Mouse (Mus musculus): ENCODE measurements around the gene Adamts17. TPM values are rescaled to one million over a fixed set of nuclear protein-coding genes. Genes with fewer than 3 reads are reported as not detected.

Adamts17 gene
- polyA plus RNA-seq, 1 experiment from 2014 or later = 13.5 TPM

DNA sequence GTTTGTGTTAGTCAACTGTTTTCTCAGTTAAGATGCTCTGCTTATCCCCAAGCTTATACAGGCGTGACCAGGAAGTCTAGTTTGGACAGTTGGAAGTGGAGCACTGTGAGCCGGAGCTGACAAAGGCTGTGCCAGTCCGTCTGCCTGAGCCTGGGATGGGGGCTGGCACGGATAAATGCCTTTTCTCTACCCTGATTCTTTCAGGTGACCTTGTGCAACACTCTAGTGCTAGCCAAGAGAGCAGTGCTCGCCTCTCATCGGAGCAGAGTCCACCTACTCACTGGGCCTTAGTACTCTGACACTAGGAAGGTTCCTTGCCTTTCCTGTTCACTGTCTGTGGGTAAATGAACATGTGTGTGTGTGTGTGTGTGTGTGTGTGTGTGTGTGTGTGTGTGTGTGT is 95.5 kb downstream of the Adamts17 start:
- Histone ChIP-seq H3K27me3 (no peaks in the 10 kb centered on the region), H3K9me3 (no peaks in the 10 kb centered on the region), H3K27ac (no peak overlapping the region), H3K4me3 (no peak overlapping the region), H3K4me1 (peaks cover 37% of the 10 kb centered on the region), H3K36me3 (no peaks in the 10 kb centered on the region), H3K9ac (no peak overlapping the region), H3K4me2 (no peak overlapping the region)
- no peak for ATAC-seq (ENCODE audit: insufficient number of reproducible peaks, low FRiP score, low TSS enrichment, low read depth)
- WGBS = 92% methylated on average over 6 of the region's 6 CpGs

- no peak overlapping the region for H3K9ac ChIP-seq
- H3K27me3 ChIP-seq = no peaks in the 10 kb centered on the region
- no peaks in the 10 kb centered on the region for H3K36me3 ChIP-seq
- H3K4me1 ChIP-seq = peaks cover 37% of the 10 kb centered on the region
- no peak overlapping the region for H3K27ac ChIP-seq
- H3K9me3 ChIP-seq = no peaks in the 10 kb centered on the region
- 74% methylated on average over 8 of the region's 8 CpGs for WGBS
- H3K4me3 ChIP-seq = no peak overlapping the region
- no peak for ATAC-seq (ENCODE audit: insufficient number of reproducible peaks, low FRiP score, low TSS enrichment, low read depth)
- H3K4me2 ChIP-seq = no peak overlapping the region
These were observed 96.7 kb downstream of the Adamts17 start for GRCm38 (mm10) chr7:66936042-66936755.

- Histone ChIP-seq H3K27ac (no peak overlapping the region), H3K27me3 (no peaks in the 10 kb centered on the region), H3K36me3 (no peaks in the 10 kb centered on the region), H3K4me2 (no peak overlapping the region), H3K4me1 (peaks cover 37% of the 10 kb centered on the region), H3K9ac (no peak overlapping the region), H3K4me3 (no peak overlapping the region), H3K9me3 (no peaks in the 10 kb centered on the region)
- no peak for ATAC-seq (ENCODE audit: insufficient number of reproducible peaks, low FRiP score, low TSS enrichment, low read depth)
- 74% methylated on average over 2 of the region's 2 CpGs for WGBS
These were observed 97.4 kb downstream of the Adamts17 start for GRCm38 (mm10) chr7:66936911-66937310.

GRCm38 (mm10) chr7:66938988-66939783 is 99.7 kb downstream of the Adamts17 start:
- no peak overlapping the region for H3K4me3 ChIP-seq
- 84% methylated on average over 13 of the region's 13 CpGs for WGBS
- no peak for ATAC-seq (ENCODE audit: insufficient number of reproducible peaks, low FRiP score, low TSS enrichment, low read depth)
- no peaks in the 10 kb centered on the region for H3K9me3 ChIP-seq
- no peak overlapping the region for H3K4me2 ChIP-seq
- H3K36me3 ChIP-seq = no peaks in the 10 kb centered on the region
- peaks cover 27% of the 10 kb centered on the region for H3K4me1 ChIP-seq
- no peak overlapping the region for H3K27ac ChIP-seq
- no peak overlapping the region for H3K9ac ChIP-seq
- H3K27me3 ChIP-seq = no peaks in the 10 kb centered on the region

DNA sequence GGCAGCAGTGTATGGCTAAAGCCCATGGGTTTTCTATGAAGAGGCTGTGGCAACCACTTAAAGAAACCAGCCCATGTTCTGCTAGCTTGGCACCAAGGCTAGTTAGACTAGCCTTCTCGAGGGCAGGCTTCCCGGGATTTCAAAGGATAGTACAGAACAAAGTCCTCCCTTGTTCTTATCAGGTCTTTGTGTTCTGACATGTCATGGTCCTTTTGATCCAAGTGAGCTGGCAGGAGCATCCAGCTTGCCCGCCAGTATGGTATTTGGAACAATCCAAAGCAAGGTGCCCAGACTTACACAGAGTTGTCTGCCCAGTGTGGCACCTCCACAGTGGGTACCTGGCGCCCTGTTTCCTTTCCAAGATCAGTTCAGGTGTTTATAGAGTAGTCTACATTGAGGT is 101.2 kb downstream of the Adamts17 start:
- Histone ChIP-seq H3K27ac (no peak overlapping the region), H3K4me1 (peaks cover 14% of the 10 kb centered on the region), H3K36me3 (no peaks in the 10 kb centered on the region), H3K9ac (no peak overlapping the region), H3K9me3 (no peaks in the 10 kb centered on the region), H3K4me3 (no peak overlapping the region), H3K4me2 (no peak overlapping the region), H3K27me3 (no peaks in the 10 kb centered on the region)
- WGBS = 90% methylated on average over 4 of the region's 4 CpGs
- no peak for ATAC-seq (ENCODE audit: insufficient number of reproducible peaks, low FRiP score, low TSS enrichment, low read depth)

DNA sequence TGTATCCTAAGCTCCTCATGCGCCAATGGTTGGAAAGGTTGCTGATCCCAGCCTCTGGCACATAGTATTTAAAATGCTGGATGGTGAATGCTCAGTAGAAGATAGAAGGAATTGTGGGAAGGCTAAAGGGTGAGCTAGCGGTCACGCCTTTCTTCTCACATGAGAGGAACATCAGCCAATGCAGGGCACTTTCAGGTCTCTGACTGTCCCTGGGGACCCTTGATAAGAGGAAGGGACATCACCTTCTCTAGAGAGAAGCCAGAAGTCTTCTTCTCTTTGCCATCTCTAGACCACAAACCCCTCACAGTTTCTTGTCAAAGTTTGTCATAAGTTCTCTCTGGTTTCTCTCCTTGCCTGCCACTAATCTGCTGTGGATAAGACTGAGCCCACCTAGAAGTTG is 109.5 kb downstream of the Adamts17 start:
- H3K27ac ChIP-seq = no peak overlapping the region
- 98% methylated on average over 3 of the region's 3 CpGs for whole genome bisulfite sequencing
- no peak overlapping the region for H3K9ac ChIP-seq
- no peak overlapping the region for H3K4me3 ChIP-seq
- no peak for ATAC-seq (ENCODE audit: insufficient number of reproducible peaks, low FRiP score, low TSS enrichment, low read depth)
- H3K27me3 ChIP-seq = no peaks in the 10 kb centered on the region
- H3K4me1 ChIP-seq = peaks cover 4% of the 10 kb centered on the region; the same call in 1 of the 2 replicates
- no peak overlapping the region for H3K4me2 ChIP-seq
- H3K9me3 ChIP-seq = no peaks in the 10 kb centered on the region
- H3K36me3 ChIP-seq = no peaks in the 10 kb centered on the region

DNA sequence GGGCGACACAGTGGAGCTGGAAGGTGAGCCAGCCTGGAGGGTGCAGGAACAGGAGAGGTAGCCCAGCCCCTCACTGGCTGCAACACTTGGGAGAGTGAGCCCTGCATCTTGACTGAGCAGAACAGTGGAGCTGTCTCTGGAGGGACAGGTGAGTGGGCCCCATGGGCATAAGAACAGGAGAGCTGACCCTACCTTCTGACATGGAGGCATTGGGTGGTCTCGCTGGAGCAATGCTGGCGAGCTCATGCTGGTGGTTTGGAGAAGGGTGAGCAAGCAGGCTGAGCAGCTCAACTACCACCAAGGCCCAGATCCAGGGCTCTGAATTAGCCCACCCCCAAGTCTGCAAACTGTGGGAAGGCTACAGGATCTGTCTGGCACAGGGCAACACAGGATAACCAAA is 113.4 kb downstream of the Adamts17 start:
- WGBS = 86% methylated on average over 3 of the region's 3 CpGs
- no peak overlapping the region for H3K4me2 ChIP-seq

DNA sequence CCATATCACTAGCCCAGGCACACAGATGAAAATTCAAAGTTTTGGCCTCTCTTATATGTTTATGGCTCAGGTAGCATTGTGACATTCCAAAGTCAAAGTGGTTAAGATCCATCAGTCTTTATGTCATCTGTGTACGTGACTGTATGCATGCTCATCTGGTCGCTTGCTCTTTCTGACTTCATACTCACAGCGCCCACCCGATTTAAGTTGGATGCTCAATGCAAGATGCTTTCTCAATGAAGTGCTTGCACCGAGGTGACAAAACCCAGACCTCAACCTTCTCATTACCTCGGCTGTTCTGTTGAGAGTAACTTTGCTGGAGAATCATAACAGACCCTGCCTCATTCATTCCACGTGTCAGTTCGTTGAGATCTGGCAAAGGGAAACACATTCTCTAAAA is 114.5 kb downstream of the Adamts17 start:
- Histone ChIP-seq H3K4me1 (peaks cover 21% of the 10 kb centered on the region), H3K4me2 (no peak overlapping the region), H3K36me3 (no peaks in the 10 kb centered on the region), H3K9ac (no peak overlapping the region), H3K27me3 (no peaks in the 10 kb centered on the region), H3K9me3 (no peaks in the 10 kb centered on the region), H3K4me3 (no peak overlapping the region), H3K27ac (no peak overlapping the region)
- no peak for ATAC-seq (ENCODE audit: insufficient number of reproducible peaks, low FRiP score, low TSS enrichment, low read depth)
- WGBS = 54% methylated on average over 8 of the region's 8 CpGs

More for the DNA sequence above, 113.4 kb downstream of the Adamts17 start:
- no peaks in the 10 kb centered on the region for H3K9me3 ChIP-seq
- no peaks in the 10 kb centered on the region for H3K27me3 ChIP-seq
- H3K36me3 ChIP-seq = no peaks in the 10 kb centered on the region
- H3K4me3 ChIP-seq = no peak overlapping the region
- H3K4me1 ChIP-seq = peaks cover 21% of the 10 kb centered on the region
- no peak overlapping the region for H3K9ac ChIP-seq
- no peak for ATAC-seq (ENCODE audit: insufficient number of reproducible peaks, low FRiP score, low TSS enrichment, low read depth)
- H3K27ac ChIP-seq = no peak overlapping the region

DNA sequence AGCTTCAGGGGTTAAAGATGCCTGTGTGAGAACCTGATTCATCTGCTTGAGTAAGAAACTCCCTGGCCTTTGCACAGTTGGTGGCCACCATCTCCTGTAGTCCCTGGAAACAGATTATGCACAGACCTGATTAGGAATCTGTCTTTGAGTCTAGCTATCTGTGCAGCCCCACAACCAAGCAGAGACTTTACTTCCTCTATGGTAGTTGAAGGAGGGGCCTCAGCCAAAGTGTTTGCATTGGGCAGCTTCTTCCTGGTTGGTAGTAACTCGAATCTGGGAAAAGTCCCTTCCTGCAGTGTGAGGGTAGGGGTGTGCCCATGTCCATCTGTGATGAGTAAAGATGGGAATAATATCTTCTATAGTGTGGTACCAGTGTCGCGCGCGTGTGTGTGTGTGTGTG is 115.2 kb downstream of the Adamts17 start:
- H3K4me3 ChIP-seq = no peak overlapping the region
- no peaks in the 10 kb centered on the region for H3K27me3 ChIP-seq
- H3K4me2 ChIP-seq = no peak overlapping the region
- H3K36me3 ChIP-seq = no peaks in the 10 kb centered on the region
- H3K27ac ChIP-seq = no peak overlapping the region
- 87% methylated on average over 5 of the region's 5 CpGs for WGBS
- no peak overlapping the region for H3K9ac ChIP-seq
- H3K9me3 ChIP-seq = no peaks in the 10 kb centered on the region
- ATAC-seq (ENCODE audit: insufficient number of reproducible peaks, low FRiP score, low TSS enrichment, low read depth) = no peak
- peaks cover 21% of the 10 kb centered on the region for H3K4me1 ChIP-seq

GRCm38 (mm10) chr7:66955455-66955919 is 116.0 kb downstream of the Adamts17 start:
- no peak overlapping the region for H3K4me3 ChIP-seq
- peak overlapping the region; percentile 80 for H3K27ac ChIP-seq
- ATAC-seq (ENCODE audit: insufficient number of reproducible peaks, low FRiP score, low TSS enrichment, low read depth) = peak; percentile 73; the same call in 1 of the 2 replicates
- no peaks in the 10 kb centered on the region for H3K36me3 ChIP-seq
- H3K4me1 ChIP-seq = peaks cover 21% of the 10 kb centered on the region
- no peaks in the 10 kb centered on the region for H3K27me3 ChIP-seq
- H3K9ac ChIP-seq = no peak overlapping the region
- H3K9me3 ChIP-seq = no peaks in the 10 kb centered on the region
- H3K4me2 ChIP-seq = no peak overlapping the region
- WGBS = 24% methylated on average over 8 of the region's 8 CpGs

GRCm38 (mm10) chr7:66955978-66956377 is 116.4 kb downstream of the Adamts17 start:
- peak; percentile 69 for ATAC-seq (ENCODE audit: insufficient number of reproducible peaks, low FRiP score, low TSS enrichment, low read depth)

DNA sequence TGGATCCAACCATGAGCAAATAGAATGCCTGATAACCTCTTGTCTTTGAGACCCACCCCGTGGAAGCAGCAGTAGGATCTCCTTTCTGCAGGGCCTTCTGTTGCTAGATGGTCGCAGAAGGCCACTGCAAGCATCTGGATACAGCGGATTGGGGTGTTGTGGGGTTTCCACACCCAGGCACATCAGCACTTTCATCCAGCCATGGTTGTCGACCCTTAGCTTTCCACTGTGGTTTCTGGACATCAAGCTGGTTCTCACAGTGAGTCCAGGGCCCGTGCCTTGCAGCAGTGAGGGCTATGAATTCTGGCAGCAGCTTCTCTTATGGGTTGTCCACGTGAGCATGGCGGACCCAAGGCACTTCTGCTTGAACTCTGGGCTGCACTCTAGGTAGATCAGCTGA is 118.2 kb downstream of the Adamts17 start:
- Histone ChIP-seq H3K27ac (no peak overlapping the region), H3K4me1 (peaks cover 17% of the 10 kb centered on the region), H3K36me3 (no peaks in the 10 kb centered on the region), H3K4me3 (no peak overlapping the region), H3K9ac (no peak overlapping the region), H3K9me3 (no peaks in the 10 kb centered on the region), H3K27me3 (no peaks in the 10 kb centered on the region), H3K4me2 (no peak overlapping the region)
- ATAC-seq (ENCODE audit: insufficient number of reproducible peaks, low FRiP score, low TSS enrichment, low read depth) = no peak
- 93% methylated on average over 7 of the region's 7 CpGs for WGBS

More at GRCm38 (mm10) chr7:66955978-66956377, 116.4 kb downstream of the Adamts17 start:
- Histone ChIP-seq H3K27me3 (no peaks in the 10 kb centered on the region), H3K27ac (peak overlapping the region; percentile 80), H3K36me3 (no peaks in the 10 kb centered on the region), H3K4me1 (peaks cover 21% of the 10 kb centered on the region), H3K4me2 (no peak overlapping the region), H3K4me3 (no peak overlapping the region), H3K9me3 (no peaks in the 10 kb centered on the region), H3K9ac (no peak overlapping the region)
- 31% methylated on average over 2 of the region's 2 CpGs for WGBS
